Mouse (Mus musculus) ES-E14 (cell line): ENCODE results near the gene Jam3. TPM values are rescaled to one million over a fixed set of nuclear protein-coding genes. Genes with fewer than 3 reads are reported as not detected.

Experiments
- DNase-seq: peaks from one replicate; pipeline ENCODE4 v3.0.0-alpha.2; 2013; ENCODE audit warnings: low read depth, low spot score
- H3K27ac ChIP-seq: 2 replicates; pipeline ENCODE4 v1.5.1; 2012; ENCODE audit warnings: low read depth, mild to moderate bottlenecking, low read length, moderate library complexity, mixed read lengths; ENCODE audit not compliant: poor library complexity, insufficient read depth, severe bottlenecking
- H3K36me3 ChIP-seq: 2 replicates; pipeline ENCODE4 v1.6.1; 2012; ENCODE audit warnings: mild to moderate bottlenecking, low read length, moderate library complexity, mixed read lengths; ENCODE audit not compliant: control insufficient read depth, poor library complexity, insufficient read depth, severe bottlenecking
- H3K4me1 ChIP-seq, 2 experiments: fragments of 150-350 bp in 1 of 2; sonication (generic) in 1 of 2; 2 replicates each; pipeline ENCODE4 v1.6.1; 2012; ENCODE audit warnings: low read length in 2 of 2, mild to moderate bottlenecking in 1 of 2, mixed read lengths in 1 of 2; ENCODE audit not compliant: control insufficient read depth in 2 of 2, insufficient read depth in 2 of 2, poor library complexity in 1 of 2
- H3K4me3 ChIP-seq, 2 experiments: fragments of 150-350 bp in 1 of 2; sonication (generic) in 1 of 2; 2 replicates each; pipeline ENCODE4 v1.5.1; 2012; ENCODE audit warnings: low read length in 2 of 2, low read depth in 1 of 2, mild to moderate bottlenecking in 1 of 2, mixed read lengths in 1 of 2; ENCODE audit not compliant: insufficient read depth in 1 of 2, poor library complexity in 1 of 2, severe bottlenecking in 1 of 2
- H3K9ac ChIP-seq: 2 replicates; pipeline ENCODE4 v1.6.1; 2012; ENCODE audit warnings: low read depth, mild to moderate bottlenecking, low read length, mixed read lengths; ENCODE audit not compliant: poor library complexity, insufficient read depth, severe bottlenecking
- H3K9me3 ChIP-seq: fragments of 150-350 bp; sonication (generic); 2 replicates; pipeline ENCODE4 v1.6.1; 2012; ENCODE audit warnings: low read depth, mild to moderate bottlenecking, low read length; ENCODE audit not compliant: control insufficient read depth, insufficient read depth
- CHD2 ChIP-seq: IDR thresholded peaks from 2 replicates; pipeline ENCODE4 v1.6.1; 2014; ENCODE audit warnings: mild to moderate bottlenecking, low read depth, low read length, inconsistent platforms
- HCFC1 ChIP-seq: IDR thresholded peaks from 2 replicates; pipeline ENCODE4 v1.6.1; 2012; ENCODE audit warnings: low read length, inconsistent platforms, borderline replicate concordance; ENCODE audit not compliant: insufficient read depth
- MAFK ChIP-seq: IDR thresholded peaks from 2 replicates; pipeline ENCODE4 v1.6.1; 2014; ENCODE audit warnings: mild to moderate bottlenecking, low read depth, low read length, inconsistent platforms; ENCODE audit not compliant: insufficient read depth
- ZC3H11A ChIP-seq: IDR thresholded peaks from 2 replicates; pipeline ENCODE4 v1.6.1; 2012; ENCODE audit warnings: low read depth, mild to moderate bottlenecking, inconsistent platforms, low read length, borderline replicate concordance
- ZNF384 ChIP-seq: IDR thresholded peaks from 2 replicates; pipeline ENCODE4 v1.6.1; 2012; ENCODE audit warnings: low read depth, low read length, inconsistent platforms
- in situ Hi-C, 2 experiments: fragments of 600-800 bp; cut with MboI; formaldehyde crosslinking; loops; one replicate each; pipeline ENCODE4 v1.15.1; 2025; ENCODE audit warnings: low sequenced_read_pairs in 2 of 2, inconsistent platforms in 1 of 2; ENCODE audit not compliant: unreplicated experiment in 2 of 2
- total RNA-seq: library from RNA; depleted of rRNA; stranded (reverse); fragments of 300-350 nt; gene quantifications from 2 replicates; pipeline ENCODE4 v1.2.3, GENCODE M21; 2012; rRNA removed

Gene Jam3
- 29.7 and 30.8 TPM in 2 replicates for total RNA-seq

DNA sequence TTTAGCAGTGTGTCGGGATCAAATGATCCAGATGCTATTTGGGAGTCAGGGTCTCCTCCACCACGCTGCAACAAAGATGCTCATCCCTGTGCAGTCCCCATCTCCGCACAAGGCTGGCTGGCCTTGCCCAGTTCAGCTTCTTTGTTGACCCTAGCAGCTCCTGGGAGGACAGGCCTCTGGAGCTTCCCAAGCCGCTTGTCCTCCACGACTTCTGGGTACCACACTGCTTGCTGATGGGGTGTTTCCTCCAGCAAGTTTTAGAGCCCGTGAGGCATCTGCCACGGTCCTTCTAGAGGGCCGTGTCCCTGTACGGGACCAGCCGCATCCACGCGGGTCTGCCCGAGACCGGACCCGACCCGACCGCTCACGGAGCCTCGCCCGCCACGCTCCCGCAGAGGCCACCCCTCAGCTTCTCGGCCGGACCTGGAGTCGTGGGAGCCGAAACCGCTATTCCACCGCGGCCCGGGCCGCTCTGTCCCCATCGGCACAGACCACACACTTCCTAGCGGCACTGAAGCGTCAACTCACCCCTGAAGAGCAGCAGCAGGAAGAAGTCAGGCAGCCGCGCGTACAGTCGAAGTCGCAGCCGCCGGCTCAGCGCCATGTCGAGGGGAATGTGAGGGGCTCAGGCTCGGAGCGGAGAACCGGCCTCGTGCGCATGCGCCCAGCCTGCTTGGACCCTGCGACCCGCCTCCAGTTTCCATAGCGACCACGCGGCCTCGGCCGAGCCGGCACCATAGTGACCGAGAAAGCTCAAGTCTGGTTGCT is at the start of gene Jam3:
Gene Jam3 (minus strand): TSS at position 659 of the 768 bp plus-strand sequence.
- TF ChIP-seq ZNF384: no peak
- no peak for TF ChIP-seq ZC3H11A
- no peak for TF ChIP-seq MAFK
- no peak; the same call in 1 of the 2 replicates for TF ChIP-seq HCFC1
- no peak for TF ChIP-seq CHD2
- no peaks in the 10 kb centered on the region for H3K4me1 ChIP-seq
- H3K36me3 ChIP-seq: no peaks in the 10 kb centered on the region
- H3K27ac ChIP-seq: no peak within 1 kb of the TSS
- in situ Hi-C loops: no loop called here
- no peaks in the 10 kb centered on the region for H3K9me3 ChIP-seq
- peak; percentile 95 for DNase-seq
- H3K4me3 ChIP-seq: peak within 1 kb of the TSS; percentile 72 to 81
- peak within 1 kb of the TSS; percentile 85 for H3K9ac ChIP-seq

DNA sequence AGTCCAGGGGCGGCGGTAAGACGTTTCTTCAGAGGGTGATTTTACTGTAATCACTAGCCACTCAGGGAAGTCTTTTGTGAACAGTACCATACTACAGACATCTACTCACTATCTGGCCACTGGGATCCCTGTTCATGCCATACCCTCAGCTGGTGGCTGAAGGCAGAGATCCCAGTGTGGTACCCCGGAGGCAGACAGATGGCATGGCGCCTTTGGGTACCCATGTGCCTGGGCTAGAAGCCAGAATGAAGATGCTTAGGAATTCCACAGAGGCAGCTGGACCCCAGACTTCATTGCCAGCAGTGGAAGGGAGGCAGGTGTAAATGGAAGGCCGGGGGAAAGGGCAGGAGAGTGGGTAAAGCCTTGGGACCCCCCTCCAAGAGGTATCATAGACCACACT is 49.0 kb upstream of the Jam3 start:
- Histone ChIP-seq H3K27ac (no peak overlapping the region), H3K9me3 (no peaks in the 10 kb centered on the region), H3K9ac (no peak overlapping the region), H3K4me1 (peaks cover 0 to 2% of the 10 kb centered on the region in 2 experiments; a peak in 1 of 4 replicates), H3K36me3 (no peaks in the 10 kb centered on the region), H3K4me3 (no peak overlapping the region)
- TF ChIP-seq HCFC1 (no peak), ZNF384 (no peak), CHD2 (no peak), MAFK (no peak), ZC3H11A (no peak)
- DNase-seq: no peak
- in situ Hi-C loops: no loop called here

DNA sequence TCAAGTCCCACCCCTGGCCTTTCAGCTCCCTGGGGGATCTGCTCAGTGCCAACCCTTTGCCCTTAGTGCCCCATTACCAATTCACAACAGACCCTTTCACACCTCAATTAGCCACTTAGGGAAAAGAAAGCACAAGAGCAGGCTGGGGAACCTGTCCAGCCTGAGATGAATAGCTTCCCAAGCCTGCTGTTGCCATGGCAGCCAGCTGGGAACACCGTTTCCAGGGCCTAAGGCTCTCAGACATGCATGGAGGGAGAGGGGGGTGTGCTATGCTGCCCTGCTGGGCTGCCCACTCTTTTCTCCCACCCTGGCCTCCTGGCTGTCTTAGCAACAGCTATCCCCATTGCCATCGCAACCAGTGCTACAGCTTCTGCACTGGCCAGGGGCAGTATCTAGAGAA is 47.9 kb upstream of the Jam3 start:
- Histone ChIP-seq H3K9me3 (no peaks in the 10 kb centered on the region), H3K4me3 (no peak overlapping the region), H3K4me1 (peaks cover 0 to 2% of the 10 kb centered on the region in 2 experiments; a peak in 1 of 4 replicates), H3K27ac (no peak overlapping the region), H3K36me3 (no peaks in the 10 kb centered on the region), H3K9ac (no peak overlapping the region)
- in situ Hi-C loops: no loop called here
- DNase-seq: peak; percentile 20
- TF ChIP-seq ZNF384: no peak

DNA sequence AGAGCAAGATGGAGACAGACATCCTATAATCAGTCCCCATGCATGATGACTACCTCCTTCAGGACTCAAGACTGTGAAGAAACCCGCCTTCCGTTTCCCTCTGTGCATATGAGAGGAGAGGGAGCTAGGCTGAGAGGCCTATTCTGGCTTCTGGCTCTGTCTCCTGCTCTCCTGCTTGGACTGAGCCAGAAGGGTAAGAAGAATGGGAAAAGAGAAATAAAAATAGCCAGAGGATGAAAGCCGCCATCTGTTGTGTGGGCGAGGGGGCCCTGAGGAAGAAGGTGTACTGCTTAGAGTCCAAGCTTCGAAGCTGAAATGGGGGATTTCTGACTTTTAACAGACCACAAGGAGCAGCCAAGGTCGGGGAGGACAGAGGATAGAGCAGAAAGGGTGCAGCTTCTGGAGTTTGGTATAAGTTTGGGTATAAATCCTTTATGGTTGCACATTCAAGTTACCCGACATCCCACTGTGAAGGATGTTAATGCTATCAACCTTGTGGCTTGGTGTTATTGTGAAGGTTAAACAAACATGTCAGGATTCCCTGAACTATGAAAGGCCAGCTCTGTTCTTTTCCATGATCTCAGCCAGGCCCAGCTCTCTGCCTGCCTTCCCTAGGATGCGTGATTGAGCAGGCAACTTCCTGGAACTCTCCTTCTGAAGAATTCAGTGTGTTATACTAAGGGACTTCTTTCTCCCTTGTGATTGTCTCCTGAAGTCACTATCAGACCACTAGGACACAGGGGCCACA is 46.4 kb upstream of the Jam3 start:
- Histone ChIP-seq H3K4me1 (peaks cover 0 to 2% of the 10 kb centered on the region in 2 experiments; a peak in 1 of 4 replicates), H3K36me3 (no peaks in the 10 kb centered on the region), H3K9me3 (no peaks in the 10 kb centered on the region), H3K4me3 (no peak overlapping the region), H3K27ac (no peak overlapping the region), H3K9ac (no peak overlapping the region)
- DNase-seq: no peak
- TF ChIP-seq CHD2: no peak
- TF ChIP-seq MAFK: no peak
- TF ChIP-seq ZNF384: no peak
- no peak for TF ChIP-seq HCFC1
- no peak for TF ChIP-seq ZC3H11A
- in situ Hi-C loops: no loop called here
